Mouse (Mus musculus) myocyte (in vitro differentiated cells): ENCODE measurements at regions not wholly inside any gene's neighbourhood (a gene's known extent, or its start where the extent isn't known, plus 50 kb on each side); places are given as distances from the start of the nearest gene placed in this dataset.

Experiments used
- H3K27me3 ChIP-seq: one replicate; pipeline ENCODE4 v1.6.1; 2011; ENCODE audit not compliant: control insufficient read depth, insufficient read depth, insufficient read length
- H3K36me3 ChIP-seq: one replicate; pipeline ENCODE4 v1.6.1; 2011; ENCODE audit not compliant: control insufficient read depth, insufficient read depth
- H3K4me2 ChIP-seq: one replicate; pipeline ENCODE4 v1.6.1; 2011; ENCODE audit warnings: low read depth, control low read depth
- H3K4me3 ChIP-seq: one replicate; pipeline ENCODE4 v1.5.1; 2011; ENCODE audit warnings: mild to moderate bottlenecking, control low read depth, moderate library complexity
- H3K79me2 ChIP-seq: one replicate; pipeline ENCODE4 v1.6.1; 2011; ENCODE audit not compliant: control insufficient read depth, insufficient read depth
- H3ac ChIP-seq: one replicate; pipeline ENCODE4 v1.6.1; 2011; ENCODE audit not compliant: control insufficient read depth, insufficient read length
- CEBPB ChIP-seq: IDR thresholded peaks from 2 replicates; pipeline ENCODE4 v1.6.1; 2011; ENCODE audit warnings: mild to moderate bottlenecking, moderate library complexity; ENCODE audit not compliant: poor library complexity, insufficient read depth, severe bottlenecking
- E2F4 ChIP-seq: IDR thresholded peaks from one replicate; pipeline ENCODE4 v1.6.1; 2011; ENCODE audit warnings: mild to moderate bottlenecking, control low read depth, moderate library complexity; ENCODE audit not compliant: insufficient read depth
- MAX ChIP-seq: IDR thresholded peaks from one replicate; pipeline ENCODE4 v1.6.1; 2011; ENCODE audit warnings: low read depth, mild to moderate bottlenecking, control low read depth
- MYOD1 ChIP-seq, 3 experiments: IDR thresholded peaks; one replicate each; pipeline ENCODE4 v1.6.1; 2011; ENCODE audit warnings: control low read depth in 2 of 3, low read depth in 2 of 3, mild to moderate bottlenecking in 2 of 3, moderate library complexity in 1 of 3; ENCODE audit not compliant: insufficient read length in 2 of 3, control insufficient read depth in 1 of 3
- MYOG ChIP-seq, 3 experiments: IDR thresholded peaks; one replicate each; pipeline ENCODE4 v1.6.1; 2011; ENCODE audit warnings: control low read depth in 2 of 3, low read depth in 2 of 3, mild to moderate bottlenecking in 2 of 3; ENCODE audit not compliant: insufficient read length in 2 of 3, control insufficient read depth in 1 of 3, insufficient read depth in 1 of 3
- POLR2A ChIP-seq: IDR thresholded peaks from one replicate; pipeline ENCODE4 v1.6.1; 2011; ENCODE audit warnings: low read depth, mild to moderate bottlenecking, control low read depth, moderate library complexity; ENCODE audit not compliant: insufficient read length
- POLR2AphosphoS2 ChIP-seq: IDR thresholded peaks from one replicate; pipeline ENCODE4 v1.6.1; 2011; ENCODE audit warnings: low read depth, control low read depth; ENCODE audit not compliant: insufficient read length
- REST ChIP-seq: IDR thresholded peaks from one replicate; pipeline ENCODE4 v1.6.1; 2011; ENCODE audit warnings: mild to moderate bottlenecking, control low read depth, moderate library complexity; ENCODE audit not compliant: insufficient read depth, insufficient read length
- SRF ChIP-seq: IDR thresholded peaks from one replicate; pipeline ENCODE4 v1.6.1; 2011; ENCODE audit warnings: low read depth; ENCODE audit not compliant: control insufficient read depth, insufficient read length
- TCF12 ChIP-seq: IDR thresholded peaks from one replicate; pipeline ENCODE4 v1.6.1; 2011; ENCODE audit warnings: mild to moderate bottlenecking, control low read depth; ENCODE audit not compliant: poor library complexity, insufficient read depth, severe bottlenecking
- TCF3 ChIP-seq: IDR thresholded peaks from one replicate; pipeline ENCODE4 v1.6.1; 2011; ENCODE audit warnings: low read depth, control low read depth; ENCODE audit not compliant: insufficient read length
- USF1 ChIP-seq: IDR thresholded peaks from one replicate; pipeline ENCODE4 v1.6.1; 2011; ENCODE audit warnings: low read depth, mild to moderate bottlenecking, control low read depth, moderate library complexity

GRCm38 (mm10) chr10:67819534-67819933, 92.9 kb downstream of the Zfp365 start:
- Histone ChIP-seq H3K4me3 (no peak overlapping the region), H3K36me3 (no peaks in the 10 kb centered on the region), H3K27me3 (no peaks in the 10 kb centered on the region), H3ac (no peak overlapping the region), H3K4me2 (no peak overlapping the region), H3K79me2 (no peaks in the 10 kb centered on the region)
- TF ChIP-seq CEBPB = no peak
- no peak for TF ChIP-seq REST
- no peak for TF ChIP-seq USF1
- TF ChIP-seq SRF = no peak
- TF ChIP-seq TCF3 = no peak
- no peak for TF ChIP-seq POLR2AphosphoS2
- TF ChIP-seq MYOG (IDR thresholded peaks at IDR 0.05; ENCODE audit: control insufficient read depth in 1 of 3, insufficient read depth in 1 of 3, insufficient read length in 2 of 3, low read depth in 2 of 3) = no peak
- no peak for TF ChIP-seq MAX
- TF ChIP-seq E2F4 = no peak
- no peak for TF ChIP-seq POLR2A
- no peak for TF ChIP-seq MYOD1 (IDR thresholded peaks at IDR 0.05; ENCODE audit: control insufficient read depth in 1 of 3, insufficient read length in 2 of 3, low read depth in 2 of 3)
- TF ChIP-seq TCF12 = no peak

- Histone ChIP-seq H3ac (no peak overlapping the region), H3K79me2 (no peaks in the 10 kb centered on the region), H3K4me3 (no peak overlapping the region), H3K27me3 (no peaks in the 10 kb centered on the region), H3K36me3 (no peaks in the 10 kb centered on the region), H3K4me2 (no peak overlapping the region)
- no peak for TF ChIP-seq MYOG (IDR thresholded peaks at IDR 0.05; ENCODE audit: control insufficient read depth in 1 of 3, insufficient read depth in 1 of 3, insufficient read length in 2 of 3, low read depth in 2 of 3)
- TF ChIP-seq POLR2AphosphoS2 = no peak
- TF ChIP-seq POLR2A = no peak
- TF ChIP-seq SRF = no peak
- TF ChIP-seq REST = no peak
- TF ChIP-seq MYOD1 (IDR thresholded peaks at IDR 0.05; ENCODE audit: control insufficient read depth in 1 of 3, insufficient read length in 2 of 3, low read depth in 2 of 3) = no peak
- TF ChIP-seq MAX = no peak
- no peak for TF ChIP-seq CEBPB
- no peak for TF ChIP-seq E2F4
- no peak for TF ChIP-seq TCF12
- no peak for TF ChIP-seq TCF3
- no peak for TF ChIP-seq USF1
Observed at GRCm38 (mm10) chr10:67813901-67814300, 98.6 kb downstream of the Zfp365 start.

- H3K36me3 ChIP-seq = no peaks in the 10 kb centered on the region
- no peak overlapping the region for H3K4me2 ChIP-seq
- no peak overlapping the region for H3ac ChIP-seq
- H3K27me3 ChIP-seq = no peaks in the 10 kb centered on the region
- no peak for TF ChIP-seq USF1
- no peak overlapping the region for H3K4me3 ChIP-seq
- no peaks in the 10 kb centered on the region for H3K79me2 ChIP-seq
Observed at GRCm38 (mm10) chr10:67805131-67805530, 107.3 kb downstream of the Zfp365 start.

GRCm38 (mm10) chr10:67804637-67805036, 107.8 kb downstream of the Zfp365 start:
- no peak overlapping the region for H3K4me3 ChIP-seq
- H3K36me3 ChIP-seq = no peaks in the 10 kb centered on the region
- TF ChIP-seq E2F4 = no peak
- no peak for TF ChIP-seq TCF12
- TF ChIP-seq USF1 = no peak
- TF ChIP-seq MYOD1 (IDR thresholded peaks at IDR 0.05; ENCODE audit: control insufficient read depth in 1 of 3, insufficient read length in 2 of 3, low read depth in 2 of 3) = no peak
- no peak for TF ChIP-seq CEBPB
- no peak for TF ChIP-seq MYOG (IDR thresholded peaks at IDR 0.05; ENCODE audit: control insufficient read depth in 1 of 3, insufficient read depth in 1 of 3, insufficient read length in 2 of 3, low read depth in 2 of 3)
- no peak for TF ChIP-seq REST
- no peak for TF ChIP-seq SRF
- TF ChIP-seq POLR2A = no peak
- no peak for TF ChIP-seq TCF3
- no peak for TF ChIP-seq MAX
- TF ChIP-seq POLR2AphosphoS2 = no peak
- H3K27me3 ChIP-seq = no peaks in the 10 kb centered on the region
- no peak overlapping the region for H3K4me2 ChIP-seq
- H3K79me2 ChIP-seq = no peaks in the 10 kb centered on the region
- no peak overlapping the region for H3ac ChIP-seq

- no peak overlapping the region for H3K4me3 ChIP-seq
Observed at GRCm38 (mm10) chr10:67802156-67802555, 110.3 kb downstream of the Zfp365 start.

More at GRCm38 (mm10) chr10:67802156-67802555, 110.3 kb downstream of the Zfp365 start:
- Histone ChIP-seq H3K27me3 (no peaks in the 10 kb centered on the region), H3K4me2 (no peak overlapping the region), H3K79me2 (no peaks in the 10 kb centered on the region), H3K36me3 (no peaks in the 10 kb centered on the region), H3ac (no peak overlapping the region)
- no peak for TF ChIP-seq USF1
- TF ChIP-seq SRF = no peak
- TF ChIP-seq E2F4 = no peak
- no peak for TF ChIP-seq TCF3
- no peak for TF ChIP-seq TCF12
- no peak for TF ChIP-seq POLR2AphosphoS2
- no peak for TF ChIP-seq REST
- no peak for TF ChIP-seq MYOG (IDR thresholded peaks at IDR 0.05; ENCODE audit: control insufficient read depth in 1 of 3, insufficient read depth in 1 of 3, insufficient read length in 2 of 3, low read depth in 2 of 3)
- TF ChIP-seq MAX = no peak
- no peak for TF ChIP-seq CEBPB
- TF ChIP-seq POLR2A = no peak
- TF ChIP-seq MYOD1 (IDR thresholded peaks at IDR 0.05; ENCODE audit: control insufficient read depth in 1 of 3, insufficient read length in 2 of 3, low read depth in 2 of 3) = no peak
